ENCODE assay signal across 31 mouse cellular contexts in the genomic region with DNA sequence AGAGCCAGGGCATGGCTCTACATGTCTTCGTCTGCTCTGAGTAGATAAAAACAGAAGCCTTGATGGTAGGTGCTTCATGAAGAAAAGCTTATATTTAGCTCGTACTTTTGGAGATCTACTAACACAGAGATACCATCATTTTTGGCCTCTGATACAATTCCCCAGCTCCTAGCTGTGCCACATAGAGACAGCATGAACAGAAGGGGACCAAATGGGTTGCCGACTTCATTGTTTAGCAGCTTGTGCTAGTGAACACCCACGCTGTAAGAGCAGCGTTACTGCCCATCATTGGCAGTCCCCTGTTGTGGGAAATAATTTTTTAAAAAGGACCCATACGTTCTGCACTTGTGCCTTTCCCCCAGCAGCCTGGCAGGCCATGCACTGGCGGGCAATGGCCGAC.
DNase-seq lines count a peak whose midpoint lies in the region; ATAC-seq and TF ChIP-seq lines count a peak whose summit lies in the region.
"Had no signal": no experiment of that assay in that cellular context is flagged by ENCODE, and none has a peak within 500 bp of the region (broad histone marks: within the 10 kb centered on the region; RNA-seq: fewer than 3 reads in every experiment).

No protein-coding gene starts in this region.

- no peak for TF ChIP-seq CTCF in E14TG2a.4 (conservative IDR thresholded peaks at IDR 0.05; ENCODE audit: low read length)

- no peak overlapping the region for H3K4me3 ChIP-seq in forebrain, embryonic 14.5 days (ENCODE audit: low read depth, low read length)
- H3K4me3 ChIP-seq in forebrain, embryonic 11.5 days (ENCODE audit: low read depth, low read length): no peak overlapping the region
- H3K4me3 ChIP-seq in E14TG2a.4 (replicated peaks; ENCODE audit: low read length) (peak overlapping the region; percentile 80), ES-E14 (ENCODE audit: insufficient read depth in 1 of 2, low read depth in 1 of 2, low read length in 2 of 2, poor library complexity in 1 of 2, severe bottlenecking in 1 of 2) (peak overlapping the region; percentile 39 to 54; a peak in 3 of 4 replicates)
- H3K4me3 ChIP-seq: forebrain, embryonic 12.5 days; heart, adult 2 months; heart, embryonic 10.5 days; heart, embryonic 13.5 days had no signal

- ATAC-seq in forebrain, embryonic 14.5 days: no peak
- ATAC-seq in forebrain, embryonic 11.5 days (replicated peaks; ENCODE audit: low FRiP score): no peak
- ATAC-seq: hindbrain, postnatal 0 days; inflammation-experienced regulatory T-cells, adult 6 months; intestine, embryonic 16.5 days; Patski had no signal

- H3K27ac ChIP-seq in forebrain, embryonic 14.5 days (ENCODE audit: low read depth, low read length): no peak overlapping the region; the same call in 1 of the 2 replicates
- H3K27ac ChIP-seq in forebrain, embryonic 11.5 days (ENCODE audit: low read depth, low read length): no peak overlapping the region
- peak overlapping the region; percentile 45; the same call in 1 of the 2 replicates for H3K27ac ChIP-seq in ES-E14 (ENCODE audit: insufficient read depth, low read depth, low read length, poor library complexity, severe bottlenecking)
- H3K27ac ChIP-seq: forebrain, embryonic 12.5 days; heart, adult 2 months; heart, embryonic 10.5 days; heart, embryonic 13.5 days; hindbrain, embryonic 14.5 days; hindbrain, postnatal 0 days had no signal

- no peaks in the 10 kb centered on the region for H3K9me3 ChIP-seq in forebrain, embryonic 14.5 days (replicated peaks; ENCODE audit: control insufficient read depth, low read length)
- H3K9me3 ChIP-seq in forebrain, embryonic 11.5 days (ENCODE audit: control insufficient read depth, low read length): no peaks in the 10 kb centered on the region
- H3K9me3 ChIP-seq in E14TG2a.4 (ENCODE audit: low read length) (no peaks in the 10 kb centered on the region), ES-E14 (ENCODE audit: control insufficient read depth, insufficient read depth, low read depth, low read length) (no peaks in the 10 kb centered on the region)
- H3K9me3 ChIP-seq: forebrain, embryonic 12.5 days; G1E; heart, embryonic 10.5 days; heart, embryonic 13.5 days had no signal

- no peaks in the 10 kb centered on the region for H3K36me3 ChIP-seq in forebrain, embryonic 14.5 days (ENCODE audit: control insufficient read depth, insufficient read depth, low read length)
- H3K36me3 ChIP-seq in forebrain, embryonic 11.5 days (ENCODE audit: control insufficient read depth, insufficient read depth, low read length): no peaks in the 10 kb centered on the region
- peaks cover 42% of the 10 kb centered on the region for H3K36me3 ChIP-seq in E14TG2a.4 (ENCODE audit: insufficient read depth, low read length)
- H3K36me3 ChIP-seq in ES-E14 (ENCODE audit: control insufficient read depth, insufficient read depth, low read length, poor library complexity, severe bottlenecking): 0 out of 2 replicates have a peak, but pooled peaks cover 5% of the 10 kb centered on the region
- H3K36me3 ChIP-seq: forebrain, embryonic 12.5 days; G1E; heart, embryonic 10.5 days; heart, embryonic 13.5 days had no signal

- peaks cover 29% of the 10 kb centered on the region for H3K4me1 ChIP-seq in forebrain, embryonic 14.5 days (ENCODE audit: control insufficient read depth, insufficient read depth, low read length)
- peaks cover 10% of the 10 kb centered on the region for H3K4me1 ChIP-seq in forebrain, embryonic 11.5 days (replicated peaks; ENCODE audit: control insufficient read depth, insufficient read depth, low read length)
- H3K4me1 ChIP-seq in E14TG2a.4 (replicated peaks; ENCODE audit: low read depth, low read length) (peaks cover 79% of the 10 kb centered on the region), ES-E14 (ENCODE audit: control insufficient read depth in 2 of 2, insufficient read depth in 2 of 2, low read length in 2 of 2, poor library complexity in 1 of 2) (peaks cover 5 to 10% of the 10 kb centered on the region in 2 experiments; a peak in 3 of 4 replicates)
- H3K4me1 ChIP-seq: heart, embryonic 10.5 days; heart, embryonic 13.5 days had no signal

- DNase-seq in forebrain, embryonic 14.5 days (ENCODE audit: low spot score): peak; percentile 25
- DNase-seq in forebrain, embryonic 11.5 days (ENCODE audit: low spot score): no peak
- DNase-seq in layer of hippocampus, adult 11-12 months (ENCODE audit: low spot score): peak; percentile 55
- DNase-seq in layer of hippocampus, postnatal 25 days (ENCODE audit: extremely low spot score in 1 of 2, low spot score in 1 of 2): no peak
- DNase-seq in ES-E14 (ENCODE audit: low read depth, low spot score) (no peak), liver (no peak)
- DNase-seq in cerebellum, adult 9-11 months: no peak
- DNase-seq: adrenal gland, postnatal 10 days; adrenal gland, postnatal 36 days; B cell, adult 2 months; cerebellum, adult 11 months; cerebellum, adult 2 months; cerebellum, postnatal 10 days; cerebellum, postnatal 36 days; embryo, embryonic 11 days; gastrocnemius, postnatal 25 days; heart, adult 2 months; heart, postnatal 14 days; heart, postnatal 4 days; kidney, adult 18-20 months had no signal

- in situ Hi-C loops in ES-E14 (cut with MboI; ENCODE audit: low sequenced_read_pairs in 2 of 2, unreplicated experiment in 2 of 2): no loop called here

- WGBS in forebrain, embryonic 14.5 days: 76% methylated on average over 8 of the region's 8 CpGs
- 91% methylated on average over 8 of the region's 8 CpGs for WGBS in forebrain, embryonic 11.5 days

- no peak overlapping the region for H3K4me2 ChIP-seq in forebrain, embryonic 14.5 days (ENCODE audit: low read length)
- no peak overlapping the region for H3K4me2 ChIP-seq in forebrain, embryonic 11.5 days (ENCODE audit: low read depth, low read length, severe bottlenecking)
- H3K4me2 ChIP-seq: forebrain, embryonic 12.5 days; heart, embryonic 13.5 days; hindbrain, embryonic 14.5 days had no signal

- H3K27me3 ChIP-seq in forebrain, embryonic 14.5 days (replicated peaks; ENCODE audit: control insufficient read depth, insufficient read depth, low read length): no peaks in the 10 kb centered on the region
- no peaks in the 10 kb centered on the region for H3K27me3 ChIP-seq in forebrain, embryonic 11.5 days (ENCODE audit: control insufficient read depth, insufficient read depth, low read length)
- H3K27me3 ChIP-seq in E14TG2a.4 (ENCODE audit: insufficient read depth, low read length): no peaks in the 10 kb centered on the region
- H3K27me3 ChIP-seq: CH12.LX; forebrain, embryonic 12.5 days; heart, embryonic 13.5 days had no signal

- no peak overlapping the region for H3K9ac ChIP-seq in forebrain, embryonic 14.5 days (ENCODE audit: low read length)
- no peak overlapping the region for H3K9ac ChIP-seq in forebrain, embryonic 11.5 days (ENCODE audit: low read length)
- H3K9ac ChIP-seq in ES-E14 (ENCODE audit: insufficient read depth, low read depth, low read length, poor library complexity, severe bottlenecking): peak overlapping the region; percentile 63; the same call in 1 of the 2 replicates
- H3K9ac ChIP-seq: forebrain, embryonic 12.5 days; heart, embryonic 13.5 days; hindbrain, embryonic 14.5 days had no signal

TF ChIP-seq in ES-E14, 5 proteins besides CTCF, POLR2A, EP300 and RAD21:
- TF ChIP-seq ZC3H11A (IDR thresholded peaks at IDR 0.05; ENCODE audit: borderline replicate concordance, low read depth, low read length) (no peak), CHD2 (IDR thresholded peaks at IDR 0.05; ENCODE audit: low read depth, low read length) (no peak), MAFK (IDR thresholded peaks at IDR 0.05; ENCODE audit: insufficient read depth, low read depth, low read length) (no peak), HCFC1 (IDR thresholded peaks at IDR 0.05; ENCODE audit: borderline replicate concordance, insufficient read depth, low read length) (no peak), ZNF384 (IDR thresholded peaks at IDR 0.05; ENCODE audit: low read depth, low read length) (no peak)

Comparison
In these comparisons a context has a peak if more than half of its experiments do, and no peak if none do; other contexts are left out.
1. DNase-seq: peak in forebrain, embryonic 14.5 days (single experiment) and layer of hippocampus, adult 11-12 months (single experiment); none in forebrain, embryonic 11.5 days (single experiment), layer of hippocampus, postnatal 25 days (0 of 2), ES-E14 (single experiment), liver (single experiment) and cerebellum, adult 9-11 months (single experiment).
2. H3K4me3 ChIP-seq: peak in E14TG2a.4 (single experiment) and ES-E14 (2 of 2); none in forebrain, embryonic 14.5 days (single experiment) and forebrain, embryonic 11.5 days (single experiment).